Mouse (Mus musculus): ENCODE data around the gene Gm5346.
"Not testable (repeated sequence)": the region's sequence is repeated elsewhere in the genome, so short reads cannot be mapped to it uniquely, and the experiment has no call there.

- not testable (repeated sequence) for TF ChIP-seq GATA2 (IDR thresholded peaks at IDR 0.05; ENCODE audit: borderline replicate concordance, low read depth, low read length); CTCF (IDR thresholded peaks at IDR 0.05; ENCODE audit: low read depth, low read length)
Observed at GRCm38 (mm10) chr8:43603166-43603565, 23.9 kb downstream of the Gm5346 start.
